Mouse (Mus musculus) neural tube, embryonic 11.5 days (tissue): ENCODE results near the gene Pde1a. TPM values are rescaled to one million over a fixed set of nuclear protein-coding genes. Genes with fewer than 3 reads are reported as not detected.

Experiments
- ATAC-seq: fragments of 200-750 bp; cut with Nextera tagmentation; 2 replicates; pipeline ENCODE4 v1.8.0; 2017; ENCODE audit warnings: moderate number of reproducible peaks, mild to moderate bottlenecking, moderate TSS enrichment, moderate library complexity; ENCODE audit not compliant: insufficient read depth, low FRiP score, low TSS enrichment
- DNase-seq: peaks from one replicate; pipeline ENCODE4 v3.0.0-alpha.2; 2015; ENCODE audit warnings: low spot score
- H3K27ac ChIP-seq: fragments of 300-500 bp; sonication (generic); 2 replicates; pipeline ENCODE4 v1.5.1; 2014; ENCODE audit warnings: low read depth, mild to moderate bottlenecking, low read length
- H3K27me3 ChIP-seq: fragments of 300-500 bp; sonication (generic); 2 replicates; pipeline ENCODE4 v1.6.1; 2014; ENCODE audit warnings: mild to moderate bottlenecking, low read length, mixed read lengths; ENCODE audit not compliant: control insufficient read depth, insufficient read depth
- H3K36me3 ChIP-seq: fragments of 300-500 bp; sonication (generic); 2 replicates; pipeline ENCODE4 v1.6.1; 2014; ENCODE audit warnings: mild to moderate bottlenecking, low read length, moderate library complexity, mixed read lengths; ENCODE audit not compliant: control insufficient read depth, insufficient read depth
- H3K4me1 ChIP-seq: fragments of 300-500 bp; sonication (generic); 2 replicates; pipeline ENCODE4 v1.6.1; 2014; ENCODE audit warnings: low read length, mixed read lengths; ENCODE audit not compliant: control insufficient read depth, insufficient read depth
- H3K4me2 ChIP-seq: fragments of 300-500 bp; sonication (generic); 2 replicates; pipeline ENCODE4 v1.6.1; 2014; ENCODE audit warnings: low read depth, mild to moderate bottlenecking, moderate library complexity
- H3K4me3 ChIP-seq: fragments of 300-500 bp; sonication (generic); 2 replicates; pipeline ENCODE4 v1.5.1; 2014; ENCODE audit warnings: low read depth, low read length
- H3K9ac ChIP-seq: fragments of 300-500 bp; sonication (generic); 2 replicates; pipeline ENCODE4 v1.6.1; 2014; ENCODE audit warnings: mild to moderate bottlenecking, low read length
- H3K9me3 ChIP-seq: fragments of 300-500 bp; sonication (generic); 2 replicates; pipeline ENCODE4 v1.6.1; 2016; ENCODE audit warnings: low read length; ENCODE audit not compliant: control insufficient read depth
- WGBS: fragments of 180-500 bp; shearing (Covaris S2); extraction: QIAGEN DNeasy Blood & Tissue Kit; methylation state at CpG from one replicate; pipeline ENCODE4 v1.1.7; 2014; 5-methylcytosine and 5-hydroxymethylcytosine counted together
- polyA plus RNA-seq: library from polyadenylated mRNA; unstranded; fragments of >200 nt; fragmentation: Nextera tagmentation; extraction: Ambion mirVana; gene quantifications from 2 replicates; pipeline ENCODE4 v1.2.1, GENCODE M21; 2014

Gene Pde1a
- polyA plus RNA-seq, 1 experiment from 2014 or later = 0.38 TPM

DNA sequence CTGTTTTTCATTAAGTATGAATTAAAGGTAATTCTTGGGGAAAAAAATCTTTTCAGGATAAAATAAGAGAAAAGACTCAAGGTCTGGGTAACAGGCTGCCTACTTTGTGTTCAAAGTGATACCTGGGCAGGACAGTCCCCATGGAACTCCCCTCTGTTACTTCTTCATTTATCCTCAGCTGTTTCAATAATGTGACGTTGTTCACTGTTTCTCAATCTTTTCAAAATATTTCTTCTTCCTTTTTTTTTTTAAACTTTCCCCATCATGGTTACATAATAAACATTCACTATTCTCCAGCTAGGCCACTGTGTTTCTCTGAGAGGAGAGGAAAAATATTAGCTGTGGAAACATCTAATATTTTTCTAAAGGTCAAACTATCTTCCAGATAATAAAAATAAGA is 103.7 kb downstream of the Pde1a start:
- 79% methylated on average over 1 of the region's 1 CpGs for whole genome bisulfite sequencing
- Histone ChIP-seq H3K4me2 (no peak overlapping the region), H3K36me3 (no peaks in the 10 kb centered on the region), H3K4me1 (no peaks in the 10 kb centered on the region), H3K4me3 (no peak overlapping the region), H3K9ac (no peak overlapping the region), H3K9me3 (no peaks in the 10 kb centered on the region), H3K27me3 (no peaks in the 10 kb centered on the region), H3K27ac (no peak overlapping the region)
- ATAC-seq (no peak), DNase-seq (no peak)

DNA sequence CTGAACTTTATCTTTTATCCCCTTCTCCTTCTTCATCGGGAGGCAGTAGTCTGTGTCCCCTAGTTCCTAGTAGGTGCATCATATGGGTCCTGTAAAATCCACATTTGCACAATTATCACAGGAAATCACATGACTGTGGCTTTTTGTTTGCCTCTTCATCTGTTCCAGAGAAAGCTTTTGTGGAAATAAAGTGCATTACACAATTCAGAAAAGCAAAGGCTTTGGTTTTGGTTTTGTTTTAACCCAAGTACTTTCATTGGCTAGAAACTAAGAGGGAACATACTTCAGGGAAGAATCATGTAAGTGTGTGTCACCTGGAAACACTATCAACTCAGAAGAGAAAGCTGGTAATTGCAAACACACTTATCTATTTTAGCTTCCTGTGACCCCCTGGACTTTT is 104.2 kb downstream of the Pde1a start:
- no peak overlapping the region for H3K4me2 ChIP-seq
- no peak overlapping the region for H3K9ac ChIP-seq
- no peak overlapping the region for H3K27ac ChIP-seq
- no peaks in the 10 kb centered on the region for H3K27me3 ChIP-seq
- no peak overlapping the region for H3K4me3 ChIP-seq
- H3K4me1 ChIP-seq = no peaks in the 10 kb centered on the region
- WGBS = 93% methylated on average over 1 of the region's 1 CpGs
- ATAC-seq (no peak), DNase-seq (no peak)
- no peaks in the 10 kb centered on the region for H3K9me3 ChIP-seq
- no peaks in the 10 kb centered on the region for H3K36me3 ChIP-seq

- DNase-seq = no peak
- Histone ChIP-seq H3K36me3 (no peaks in the 10 kb centered on the region), H3K4me3 (no peak overlapping the region), H3K27me3 (no peaks in the 10 kb centered on the region), H3K27ac (no peak overlapping the region), H3K4me2 (no peak overlapping the region), H3K9me3 (no peaks in the 10 kb centered on the region), H3K9ac (no peak overlapping the region), H3K4me1 (no peaks in the 10 kb centered on the region)
- no peak for ATAC-seq
- 87% methylated on average over 3 of the region's 3 CpGs for WGBS
Measured at GRCm38 (mm10) chr2:80014161-80014560, 115.1 kb downstream of the Pde1a start.

DNA sequence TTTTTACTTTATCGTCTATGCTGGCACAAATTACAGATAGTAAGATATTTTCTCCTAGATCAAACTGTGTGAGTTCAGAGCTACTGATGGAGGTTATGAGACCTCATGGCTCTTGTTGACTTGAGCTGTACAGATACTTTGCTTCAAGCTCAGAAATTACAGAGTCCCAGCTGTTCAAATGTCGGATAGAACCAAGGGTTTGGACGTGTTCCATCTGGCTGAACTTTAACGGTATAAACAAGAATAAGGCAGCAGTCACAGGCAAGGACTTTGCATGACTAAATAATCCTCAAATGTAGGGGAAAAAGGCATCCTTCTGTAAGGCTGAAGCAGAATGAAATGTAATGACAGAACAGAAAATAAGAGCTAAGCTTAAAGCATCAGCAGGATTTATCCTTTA is 116.2 kb downstream of the Pde1a start:
- Histone ChIP-seq H3K9me3 (no peaks in the 10 kb centered on the region), H3K27me3 (no peaks in the 10 kb centered on the region), H3K27ac (no peak overlapping the region), H3K4me3 (no peak overlapping the region), H3K4me1 (no peaks in the 10 kb centered on the region), H3K9ac (no peak overlapping the region), H3K36me3 (no peaks in the 10 kb centered on the region), H3K4me2 (no peak overlapping the region)
- ATAC-seq (no peak), DNase-seq (no peak)
- WGBS = 86% methylated on average over 4 of the region's 4 CpGs

GRCm38 (mm10) chr2:79999168-79999567 is 130.1 kb downstream of the Pde1a start:
- ATAC-seq (no peak), DNase-seq (no peak)
- WGBS = 92% methylated on average over 3 of the region's 3 CpGs
- Histone ChIP-seq H3K36me3 (no peaks in the 10 kb centered on the region), H3K4me3 (no peak overlapping the region), H3K4me2 (no peak overlapping the region), H3K9ac (no peak overlapping the region), H3K27ac (no peak overlapping the region), H3K27me3 (no peaks in the 10 kb centered on the region), H3K4me1 (no peaks in the 10 kb centered on the region), H3K9me3 (no peaks in the 10 kb centered on the region)

- no peaks in the 10 kb centered on the region for H3K27me3 ChIP-seq
- H3K4me1 ChIP-seq = no peaks in the 10 kb centered on the region
- no peak overlapping the region for H3K27ac ChIP-seq
- no peak overlapping the region for H3K9ac ChIP-seq
- H3K4me2 ChIP-seq = no peak overlapping the region
- no peak for DNase-seq
- H3K36me3 ChIP-seq = no peaks in the 10 kb centered on the region
- WGBS = 84% methylated on average over 2 of the region's 2 CpGs
- H3K4me3 ChIP-seq = no peak overlapping the region
- H3K9me3 ChIP-seq = no peaks in the 10 kb centered on the region
- no peak for ATAC-seq
Measured at GRCm38 (mm10) chr2:79998460-79998859, 130.8 kb downstream of the Pde1a start.

DNA sequence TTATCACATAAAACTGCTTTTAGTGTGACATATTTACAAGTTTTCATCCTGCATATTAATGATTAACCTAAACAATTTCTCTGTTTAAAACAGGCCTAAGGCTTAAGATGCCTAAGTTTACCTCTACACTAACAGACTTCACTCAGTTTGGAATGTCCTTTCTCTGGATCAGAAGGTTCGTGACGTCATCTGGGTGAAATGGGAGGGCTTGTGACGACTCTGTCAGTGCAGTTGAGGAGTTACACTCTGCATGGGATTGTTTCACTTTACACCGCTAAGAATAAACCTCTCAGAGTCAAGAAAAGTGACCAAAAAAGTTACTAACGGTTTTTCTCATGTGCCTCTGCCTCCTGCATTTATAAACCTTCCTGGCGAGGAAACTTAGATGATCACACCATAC is 137.6 kb downstream of the Pde1a start:
- no peak overlapping the region for H3K4me2 ChIP-seq
- no peaks in the 10 kb centered on the region for H3K27me3 ChIP-seq
- ATAC-seq (no peak), DNase-seq (no peak)
- no peak overlapping the region for H3K27ac ChIP-seq
- H3K36me3 ChIP-seq = no peaks in the 10 kb centered on the region
- WGBS = 76% methylated on average over 6 of the region's 6 CpGs
- H3K9ac ChIP-seq = no peak overlapping the region
- H3K4me1 ChIP-seq = no peaks in the 10 kb centered on the region
- no peak overlapping the region for H3K4me3 ChIP-seq
- no peaks in the 10 kb centered on the region for H3K9me3 ChIP-seq

DNA sequence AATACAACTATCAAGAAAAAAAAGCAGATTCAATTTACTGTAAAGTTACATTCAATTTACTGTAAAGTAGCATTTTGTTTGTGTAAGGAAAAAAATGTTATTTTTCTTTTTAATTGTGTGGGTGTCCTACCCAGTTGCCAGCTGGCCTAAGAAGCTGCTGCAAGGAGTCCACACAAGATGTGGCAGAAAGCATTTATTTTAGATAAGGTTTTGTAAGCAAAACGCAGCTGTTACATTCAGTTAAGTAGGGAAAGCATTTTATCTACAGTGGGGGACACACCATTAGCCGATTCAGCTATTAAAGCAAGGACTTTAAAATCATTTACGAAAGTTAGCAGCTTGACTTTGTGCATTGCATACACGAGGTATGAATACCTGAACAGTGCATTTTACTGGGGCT is 145.5 kb downstream of the Pde1a start:
- WGBS = 94% methylated on average over 4 of the region's 4 CpGs
- Histone ChIP-seq H3K27me3 (no peaks in the 10 kb centered on the region), H3K4me1 (no peaks in the 10 kb centered on the region), H3K4me2 (no peak overlapping the region), H3K9ac (no peak overlapping the region), H3K27ac (no peak overlapping the region), H3K9me3 (no peaks in the 10 kb centered on the region), H3K36me3 (no peaks in the 10 kb centered on the region), H3K4me3 (no peak overlapping the region)
- ATAC-seq (no peak), DNase-seq (no peak)

GRCm38 (mm10) chr2:79983222-79983632 is 146.0 kb downstream of the Pde1a start:
- no peak for DNase-seq
- ATAC-seq = no peak

More at GRCm38 (mm10) chr2:79983222-79983632, 146.0 kb downstream of the Pde1a start:
- no peak overlapping the region for H3K9ac ChIP-seq
- no peaks in the 10 kb centered on the region for H3K36me3 ChIP-seq
- no peak overlapping the region for H3K27ac ChIP-seq
- no peak overlapping the region for H3K4me2 ChIP-seq
- no peaks in the 10 kb centered on the region for H3K4me1 ChIP-seq
- no peaks in the 10 kb centered on the region for H3K27me3 ChIP-seq
- no peak overlapping the region for H3K4me3 ChIP-seq
- H3K9me3 ChIP-seq = no peaks in the 10 kb centered on the region
- WGBS = 77% methylated on average over 9 of the region's 9 CpGs
